Mouse (Mus musculus) cerebellum, adult 2 months (tissue): ENCODE data around the gene Rlbp1. TPM values are rescaled to one million over a fixed set of nuclear protein-coding genes. Genes with fewer than 3 reads are reported as not detected.

Experiments used
- DNase-seq, 2 experiments: peaks; one replicate each; pipeline ENCODE4 v3.0.0; 2021
- H3K27ac ChIP-seq: fragments of 200-500 bp; 2 replicates; pipeline ENCODE4 v1.5.1; 2012; ENCODE audit warnings: low read length, control low read depth, inconsistent platforms; ENCODE audit not compliant: insufficient read depth
- H3K27me3 ChIP-seq: fragments of 200-500 bp; 2 replicates; pipeline ENCODE4 v1.6.1; 2012; ENCODE audit warnings: inconsistent platforms, mild to moderate bottlenecking, low read length, moderate library complexity; ENCODE audit not compliant: control insufficient read depth, insufficient read depth
- H3K4me1 ChIP-seq: fragments of 200-500 bp; 2 replicates; pipeline ENCODE4 v1.6.1; 2011; ENCODE audit warnings: low read length; ENCODE audit not compliant: control insufficient read depth, insufficient read depth
- H3K4me3 ChIP-seq: fragments of 200-500 bp; replicated peaks from 2 replicates; pipeline ENCODE3; 2011; ENCODE audit warnings: mild to moderate bottlenecking, low read depth, low read length, control low read depth; ENCODE audit not compliant: insufficient read depth
- CTCF ChIP-seq: fragments of 200-500 bp; IDR thresholded peaks from 2 replicates; pipeline ENCODE4 v1.5.1; 2011; ENCODE audit warnings: low read depth, mild to moderate bottlenecking, control low read depth, low read length, moderate library complexity, borderline replicate concordance; ENCODE audit not compliant: insufficient read depth
- POLR2A ChIP-seq: fragments of 200-500 bp; IDR thresholded peaks from 2 replicates; pipeline ENCODE4 v1.6.1; 2011; ENCODE audit warnings: low read length, control low read depth, borderline replicate concordance; ENCODE audit not compliant: insufficient read depth
- WGBS: fragments of 180-500 bp; shearing (Covaris S2); methylation state at CpG from one replicate; pipeline ENCODE4 v1.1.7; 2018; 5-methylcytosine and 5-hydroxymethylcytosine counted together
- polyA plus RNA-seq: library from polyadenylated mRNA; depleted of rRNA; stranded (reverse); fragments of >200 nt; gene quantifications from 2 replicates; pipeline ENCODE4 v1.2.3, GENCODE M21; 2012

Rlbp1 gene
- polyA plus RNA-seq, 1 experiment: 9.8 TPM

- no peak overlapping the region for H3K27ac ChIP-seq
- TF ChIP-seq POLR2A: no peak
- peak; percentile 76 for TF ChIP-seq CTCF
- no peaks in the 10 kb centered on the region for H3K27me3 ChIP-seq
- no peak overlapping the region for H3K4me3 ChIP-seq
- 51% methylated on average over 10 of the region's 10 CpGs for WGBS
- H3K4me1 ChIP-seq: no peaks in the 10 kb centered on the region
- peak; percentile 38 to 51 for DNase-seq
These were observed 15.4 kb downstream of the Rlbp1 start for GRCm38 (mm10) chr7:79371321-79371879.

GRCm38 (mm10) chr7:79369416-79369815 is 17.4 kb downstream of the Rlbp1 start:
- Histone ChIP-seq H3K27ac (no peak overlapping the region), H3K4me1 (no peaks in the 10 kb centered on the region), H3K27me3 (no peaks in the 10 kb centered on the region), H3K4me3 (no peak overlapping the region)
- TF ChIP-seq POLR2A: no peak
- TF ChIP-seq CTCF: no peak
- no peak for DNase-seq
- WGBS: 28% methylated on average over 4 of the region's 4 CpGs

- DNase-seq: no peak
- WGBS: 83% methylated on average over 5 of the region's 5 CpGs
- Histone ChIP-seq H3K27me3 (no peaks in the 10 kb centered on the region), H3K4me3 (no peak overlapping the region), H3K27ac (no peak overlapping the region), H3K4me1 (no peaks in the 10 kb centered on the region)
- TF ChIP-seq POLR2A (no peak), CTCF (no peak)
These were observed 18.2 kb downstream of the Rlbp1 start for GRCm38 (mm10) chr7:79368664-79369063.

GRCm38 (mm10) chr7:79363370-79364043 is 23.3 kb downstream of the Rlbp1 start:
- Histone ChIP-seq H3K4me1 (peaks cover 6% of the 10 kb centered on the region), H3K27me3 (no peaks in the 10 kb centered on the region), H3K4me3 (no peak overlapping the region), H3K27ac (no peak overlapping the region)
- no peak for TF ChIP-seq POLR2A
- no peak for TF ChIP-seq CTCF
- 25% methylated on average over 8 of the region's 8 CpGs for WGBS
- peak in 1 of 2 experiments; percentile 38 for DNase-seq

GRCm38 (mm10) chr7:79362830-79363229 is 24.0 kb downstream of the Rlbp1 start:
- Histone ChIP-seq H3K27ac (no peak overlapping the region), H3K4me1 (peaks cover 6% of the 10 kb centered on the region), H3K27me3 (no peaks in the 10 kb centered on the region), H3K4me3 (no peak overlapping the region)
- no peak for TF ChIP-seq POLR2A
- TF ChIP-seq CTCF: no peak
- no peak for DNase-seq
- 79% methylated on average over 7 of the region's 7 CpGs for WGBS

GRCm38 (mm10) chr7:79362208-79362607 is 24.6 kb downstream of the Rlbp1 start:
- no peak overlapping the region for H3K27ac ChIP-seq
- no peak overlapping the region for H3K4me3 ChIP-seq
- H3K4me1 ChIP-seq: peaks cover 6% of the 10 kb centered on the region
- TF ChIP-seq CTCF (no peak), POLR2A (no peak)
- DNase-seq: no peak
- WGBS: 41% methylated on average over 8 of the region's 8 CpGs
- no peaks in the 10 kb centered on the region for H3K27me3 ChIP-seq

- H3K27me3 ChIP-seq: no peaks in the 10 kb centered on the region
- H3K27ac ChIP-seq: no peak overlapping the region
- TF ChIP-seq CTCF: no peak
- no peak for DNase-seq
- no peak overlapping the region for H3K4me3 ChIP-seq
- 28% methylated on average over 11 of the region's 11 CpGs for WGBS
- H3K4me1 ChIP-seq: peaks cover 6% of the 10 kb centered on the region
These were observed 26.8 kb downstream of the Rlbp1 start for GRCm38 (mm10) chr7:79360056-79360455.

- TF ChIP-seq POLR2A (no peak), CTCF (no peak)
- 61% methylated on average over 3 of the region's 3 CpGs for WGBS
- no peak overlapping the region for H3K4me3 ChIP-seq
- peaks cover 6% of the 10 kb centered on the region for H3K4me1 ChIP-seq
- DNase-seq: no peak
- H3K27ac ChIP-seq: no peak overlapping the region
- no peaks in the 10 kb centered on the region for H3K27me3 ChIP-seq
These were observed 27.7 kb downstream of the Rlbp1 start for GRCm38 (mm10) chr7:79359183-79359435.
